Mouse (Mus musculus) liver, adult 2 months (tissue): ENCODE measurements around the gene Slc44a3.

Experiments used
- CTCF ChIP-seq: fragments of 200-500 bp; IDR thresholded peaks from 2 replicates; pipeline ENCODE4 v1.5.1; 2011; ENCODE audit warnings: low read depth, low read length, control low read depth
- POLR2A ChIP-seq: fragments of 200-500 bp; IDR thresholded peaks from 2 replicates; pipeline ENCODE4 v1.6.1; 2011; ENCODE audit warnings: low read length, control low read depth; ENCODE audit not compliant: insufficient read depth; ENCODE audit errors: extremely low read depth

GRCm38 (mm10) chr3:121539871-121540431 lies 7.7 kb upstream of the Slc44a3 start:
- TF ChIP-seq CTCF (peak; percentile 40), POLR2A (no peak)
